Mouse (Mus musculus): ENCODE data around the gene Tomm70a.

- TF ChIP-seq CTCF (IDR thresholded peaks at IDR 0.05; ENCODE audit: extremely low read depth, insufficient read depth, low read length) (peak; percentile 31; the same call in 1 of the 2 replicates), POLR2A (IDR thresholded peaks at IDR 0.05; ENCODE audit: extremely low read depth, insufficient read depth, low read length) (no peak)
Measured at GRCm38 (mm10) chr16:57116066-57116465, 5.4 kb upstream of the Tomm70a start.
